Mouse (Mus musculus) kidney, adult 2 months (tissue): ENCODE results near the gene Bfsp2.

Experiments used
- CTCF ChIP-seq: fragments of 200-500 bp; conservative IDR thresholded peaks from 2 replicates; pipeline ENCODE4 v1.5.1; 2011; ENCODE audit warnings: low read depth, mild to moderate bottlenecking, control low read depth, low read length, moderate library complexity, mixed read lengths; ENCODE audit not compliant: insufficient read depth, insufficient read length
- POLR2A ChIP-seq: fragments of 200-500 bp; IDR thresholded peaks from one replicate; pipeline ENCODE4 v1.6.1; 2011; ENCODE audit warnings: low read depth, low read length, control low read depth

DNA sequence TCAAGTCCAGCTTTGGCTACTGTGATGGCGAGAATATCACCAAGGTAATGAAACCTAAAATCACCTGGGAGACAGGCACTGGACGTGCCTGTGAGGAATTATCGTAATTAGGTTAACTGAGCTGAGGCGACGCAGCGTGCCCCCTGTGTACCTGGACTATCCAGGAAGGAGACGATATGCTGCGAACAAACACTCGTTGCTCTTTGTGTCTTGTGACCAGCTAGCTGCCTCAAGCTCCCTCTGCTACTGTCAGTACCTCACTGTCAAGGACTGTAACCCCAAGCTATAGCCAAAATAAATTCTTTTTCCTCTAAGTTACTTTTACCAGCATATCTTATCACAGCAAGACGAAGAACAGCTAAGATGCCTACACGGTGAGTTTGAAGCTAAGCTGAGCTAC is 87.0 kb downstream of the Bfsp2 start:
- TF ChIP-seq POLR2A: no peak
- TF ChIP-seq CTCF: no peak
